Mouse (Mus musculus): ENCODE results near the gene Lhx9. TPM values are rescaled to one million over a fixed set of nuclear protein-coding genes. Genes with fewer than 3 reads are reported as not detected.

Gene Lhx9
- total and polyA plus RNA-seq, 3 experiments: 0.19 to 0.77 TPM; not detected in 1

DNA sequence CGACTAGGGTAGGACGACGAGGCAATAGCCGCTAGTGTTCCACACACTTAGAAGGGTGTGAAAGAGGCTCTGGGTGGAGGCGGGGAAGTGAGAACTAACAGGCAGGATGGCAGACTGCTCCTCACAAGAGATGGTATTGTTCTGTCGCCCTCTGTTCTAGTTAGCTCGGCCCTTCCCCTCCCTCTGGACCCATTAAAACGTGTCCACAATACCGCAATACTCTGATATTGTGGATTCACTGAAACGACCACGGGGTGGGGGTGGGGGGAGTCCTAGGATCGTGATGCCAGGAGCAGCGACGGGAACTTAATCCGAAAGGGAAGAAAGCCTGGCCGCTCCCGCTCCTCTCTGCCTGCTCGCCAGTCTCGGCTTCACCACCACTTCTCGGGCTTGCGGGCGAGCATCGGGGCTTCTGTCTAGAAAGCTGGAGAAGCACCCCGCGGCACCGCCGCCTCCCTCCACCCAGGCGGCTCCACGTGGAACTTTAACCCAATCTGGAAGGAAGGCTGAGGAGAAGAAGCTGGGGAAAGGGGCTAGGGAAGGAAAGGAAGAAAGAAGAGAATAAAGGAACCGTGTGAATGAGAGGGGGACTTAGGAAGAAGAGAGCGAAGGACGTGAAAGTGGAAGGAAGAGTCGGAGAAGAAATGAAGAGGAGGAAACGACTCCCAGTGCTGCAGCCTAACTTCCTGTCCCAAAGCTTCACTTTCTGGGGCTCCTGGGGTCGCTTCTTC is 4.9 kb downstream of the Lhx9 start:
- TF ChIP-seq SMC3 (IDR thresholded peaks at IDR 0.05; ENCODE audit: low read depth, low read length) (no peak), POLR2A (IDR thresholded peaks at IDR 0.05; ENCODE audit: control insufficient read depth in 1 of 2, insufficient read depth in 1 of 2, low read depth in 1 of 2, low read length in 2 of 2, poor library complexity in 1 of 2) (peak in 1 of 2 experiments; percentile 70; a peak in 2 of 4 replicates), NELFE (IDR thresholded peaks at IDR 0.05; ENCODE audit: low read depth, low read length) (no peak; the same call in 1 of the 2 replicates), E2F4 (IDR thresholded peaks at IDR 0.05; ENCODE audit: borderline replicate concordance, low read depth, low read length) (no peak), MYB (IDR thresholded peaks at IDR 0.05; ENCODE audit: low read depth, low read length) (no peak), ZKSCAN1 (IDR thresholded peaks at IDR 0.05; ENCODE audit: low read depth, low read length) (no peak), RAD21 (IDR thresholded peaks at IDR 0.05; ENCODE audit: low read depth, low read length) (no peak), MYC (IDR thresholded peaks at IDR 0.05; ENCODE audit: low read depth, low read length) (peak; percentile 48; the same call in 1 of the 2 replicates), ZNF384 (IDR thresholded peaks at IDR 0.05; ENCODE audit: low read depth, low read length) (no peak), USF2 (IDR thresholded peaks at IDR 0.05; ENCODE audit: borderline replicate concordance in 1 of 2, insufficient read depth in 1 of 2, low read depth in 1 of 2, low read length in 2 of 2) (no peak), USF1 (IDR thresholded peaks at IDR 0.05; ENCODE audit: low read depth, low read length) (no peak), ZC3H11A (IDR thresholded peaks at IDR 0.05; ENCODE audit: low read depth, low read length) (no peak), MAZ (IDR thresholded peaks at IDR 0.05; ENCODE audit: low read depth, low read length) (no peak), POLR2AphosphoS5 (IDR thresholded peaks at IDR 0.05; ENCODE audit: borderline replicate concordance, low read depth, low read length) (no peak), NRF1 (IDR thresholded peaks at IDR 0.05; ENCODE audit: insufficient read depth, low read depth, low read length, poor library complexity, severe bottlenecking) (no peak), BHLHE40 (IDR thresholded peaks at IDR 0.05; ENCODE audit: borderline replicate concordance, low read depth, low read length) (0 out of 2 replicates have a peak, but pooled peaks have one; percentile 18), MXI1 (IDR thresholded peaks at IDR 0.05; ENCODE audit: low read depth, low read length) (peak; percentile 77), CHD2 (IDR thresholded peaks at IDR 0.05; ENCODE audit: low read length) (peak; percentile 35; the same call in 1 of the 2 replicates), CHD1 (IDR thresholded peaks at IDR 0.05; ENCODE audit: low read depth, low read length) (no peak), EP300 (IDR thresholded peaks at IDR 0.05; ENCODE audit: low read depth in 1 of 2, low read length in 2 of 2) (no peak), JUND (IDR thresholded peaks at IDR 0.05; ENCODE audit: low read depth, low read length) (no peak), TBP (IDR thresholded peaks at IDR 0.05; ENCODE audit: low read depth, low read length) (peak; percentile 56; the same call in 1 of the 2 replicates), GATA1 (IDR thresholded peaks at IDR 0.05; ENCODE audit: low read depth, low read length) (no peak), CTCF (IDR thresholded peaks at IDR 0.05 in 2 of 3, conservative IDR thresholded peaks at IDR 0.05 in 1 of 3; ENCODE audit: control insufficient read depth in 1 of 3, insufficient read depth in 1 of 3, low read depth in 2 of 3, low read length in 3 of 3, poor library complexity in 1 of 3, severe bottlenecking in 1 of 3) (no peak), ZMIZ1 (IDR thresholded peaks at IDR 0.05; ENCODE audit: low read depth, low read length) (no peak)
- peak overlapping the region; percentile 83 for H3K9ac ChIP-seq (ENCODE audit: control insufficient read depth, low read depth, low read length, poor library complexity, severe bottlenecking)
- H3K4me1 ChIP-seq (ENCODE audit: control insufficient read depth in 1 of 2, insufficient read depth in 2 of 2, low read length in 2 of 2): no peaks in the 10 kb centered on the region
- H3K4me3 ChIP-seq (ENCODE audit: control insufficient read depth in 1 of 2, insufficient read depth in 1 of 2, low read depth in 2 of 2, low read length in 2 of 2): peak overlapping the region; percentile 77 to 80
- peaks cover 0 to 2% of the 10 kb centered on the region in 2 experiments; a peak in 1 of 4 replicates for H3K36me3 ChIP-seq (ENCODE audit: control insufficient read depth in 1 of 2, insufficient read depth in 2 of 2, low read length in 2 of 2)
- H3K27me3 ChIP-seq (ENCODE audit: control insufficient read depth in 1 of 2, insufficient read depth in 2 of 2, low read length in 2 of 2): no peaks in the 10 kb centered on the region
- H3K27ac ChIP-seq (ENCODE audit: control insufficient read depth, low read depth, low read length): peak overlapping the region; percentile 57
- H3K79me2 ChIP-seq (ENCODE audit: control insufficient read depth, insufficient read depth, low read length, poor library complexity): no peaks in the 10 kb centered on the region; the same call in 1 of the 2 replicates
- peak; percentile 62 for DNase-seq (ENCODE audit: low read depth, low spot score)
- no peaks in the 10 kb centered on the region for H3K9me3 ChIP-seq (replicated peaks; ENCODE audit: insufficient read depth, low read length)
